Mouse (Mus musculus): ENCODE measurements around the gene Gpx7.
"Not testable (repeated sequence)": the region's sequence is repeated elsewhere in the genome, so short reads cannot be mapped to it uniquely, and the experiment has no call there.

Gene Gpx7

GRCm38 (mm10) chr4:108391124-108391523 lies 15.6 kb downstream of the Gpx7 start:
- no peak for DNase-seq (ENCODE audit: low read depth)

- no peak for DNase-seq (ENCODE audit: low read depth)
These were observed 18.0 kb downstream of the Gpx7 start for GRCm38 (mm10) chr4:108388741-108389140.

GRCm38 (mm10) chr4:108387681-108388253 lies 19.0 kb downstream of the Gpx7 start:
- DNase-seq (ENCODE audit: low read depth) = no peak

GRCm38 (mm10) chr4:108387106-108387505 lies 19.7 kb downstream of the Gpx7 start:
- DNase-seq (ENCODE audit: low read depth) = no peak

- DNase-seq (ENCODE audit: low read depth) = no peak
These were observed 20.7 kb downstream of the Gpx7 start for GRCm38 (mm10) chr4:108386087-108386486.

- no peak for DNase-seq (ENCODE audit: low read depth)
These were observed 23.5 kb downstream of the Gpx7 start, which contains the start of gene Shisal2a for GRCm38 (mm10) chr4:108383183-108383714. Gene Shisal2a, minus strand, starts transcription at chr4:108383349.

- no peak for DNase-seq (ENCODE audit: low read depth)
These were observed 26.6 kb downstream of the Gpx7 start for GRCm38 (mm10) chr4:108380146-108380545.

- DNase-seq (ENCODE audit: low read depth) = no peak
These were observed 27.3 kb downstream of the Gpx7 start for GRCm38 (mm10) chr4:108379476-108379875.

- no peak for DNase-seq (ENCODE audit: low read depth)
These were observed 34.6 kb downstream of the Gpx7 start for GRCm38 (mm10) chr4:108372166-108372565.

GRCm38 (mm10) chr4:108371421-108371820 lies 35.3 kb downstream of the Gpx7 start:
- DNase-seq (ENCODE audit: low read depth) = no peak

GRCm38 (mm10) chr4:108370409-108370808 lies 36.4 kb downstream of the Gpx7 start:
- DNase-seq (ENCODE audit: low read depth) = no peak

- DNase-seq (ENCODE audit: low read depth) = no peak
These were observed 37.5 kb downstream of the Gpx7 start for GRCm38 (mm10) chr4:108369254-108369653.

GRCm38 (mm10) chr4:108364111-108364476 lies 42.7 kb downstream of the Gpx7 start:
- no peak for DNase-seq (ENCODE audit: low read depth)

GRCm38 (mm10) chr4:108363355-108364110 lies 43.2 kb downstream of the Gpx7 start:
- no peak for DNase-seq (ENCODE audit: low read depth)

- DNase-seq (ENCODE audit: low read depth) = no peak
These were observed 44.2 kb downstream of the Gpx7 start for GRCm38 (mm10) chr4:108362321-108363261.

- no peak for DNase-seq (ENCODE audit: low read depth)
These were observed 46.4 kb downstream of the Gpx7 start for GRCm38 (mm10) chr4:108360136-108361055.

GRCm38 (mm10) chr4:108358498-108358897 lies 48.3 kb downstream of the Gpx7 start:
- DNase-seq (ENCODE audit: low read depth) = no peak

- DNase-seq (ENCODE audit: low read depth) = no peak
These were observed 49.3 kb downstream of the Gpx7 start for GRCm38 (mm10) chr4:108357458-108357857.

- DNase-seq (ENCODE audit: low read depth) = not testable (repeated sequence)
These were observed 53.2 kb downstream of the Gpx7 start for GRCm38 (mm10) chr4:108353591-108353990.

- DNase-seq (ENCODE audit: low read depth) = no peak
These were observed 55.9 kb downstream of the Gpx7 start for GRCm38 (mm10) chr4:108350819-108351218.

Measured in induced T-regulatory cell, adult 2 months (primary cell).